Mouse (Mus musculus) adrenal gland, postnatal 25 days (tissue): ENCODE measurements around the gene Socs1. TPM values are rescaled to one million over a fixed set of nuclear protein-coding genes. Genes with fewer than 3 reads are reported as not detected.
A peak's percentile ranks its signal among the peaks of the same experiment; 100 is the strongest.

Experiments
- DNase-seq: peaks from one replicate; pipeline ENCODE4 v3.0.0; 2021; ENCODE audit warnings: mixed read lengths
- total RNA-seq: library from RNA; stranded (reverse); gene quantifications from 2 replicates; pipeline ENCODE4 v1.2.3, GENCODE M21; 2021

Gene Socs1
- total RNA-seq, 1 experiment from 2014 or later, result 2.9 TPM

- DNase-seq, result no peak
Measured at GRCm38 (mm10) chr16:10762569-10763180, 22.7 kb downstream of the Socs1 start.

- DNase-seq, result no peak
Measured at GRCm38 (mm10) chr16:10761182-10761581, 24.2 kb downstream of the Socs1 start.

- no peak for DNase-seq
Measured at GRCm38 (mm10) chr16:10756168-10756567, 29.2 kb downstream of the Socs1 start.

GRCm38 (mm10) chr16:10754521-10755296 lies 30.6 kb downstream of the Socs1 start:
- peak; percentile 75 for DNase-seq

- DNase-seq, result no peak
Measured at GRCm38 (mm10) chr16:10749824-10750223, 35.5 kb downstream of the Socs1 start.

- DNase-seq, result no peak
Measured at GRCm38 (mm10) chr16:10749226-10749625, 36.1 kb downstream of the Socs1 start.

- no peak for DNase-seq
Measured at GRCm38 (mm10) chr16:10741082-10741481, 44.3 kb downstream of the Socs1 start.

GRCm38 (mm10) chr16:10739854-10740398 lies 45.4 kb downstream of the Socs1 start:
- DNase-seq, result no peak

GRCm38 (mm10) chr16:10738866-10739265 lies 46.5 kb downstream of the Socs1 start:
- no peak for DNase-seq

- no peak for DNase-seq
Measured at GRCm38 (mm10) chr16:10737571-10737970, 47.8 kb downstream of the Socs1 start.

- no peak for DNase-seq
Measured at GRCm38 (mm10) chr16:10736364-10736763, 49.0 kb downstream of the Socs1 start.

GRCm38 (mm10) chr16:10735781-10736180 lies 49.6 kb downstream of the Socs1 start:
- DNase-seq, result no peak

GRCm38 (mm10) chr16:10732421-10732820 lies 52.9 kb downstream of the Socs1 start:
- no peak for DNase-seq

Other genes starting within 250 kb of the Socs1 start
- 17.8 and 21.8 TPM in 2 replicates for gene Dexi, start 242.5 kb downstream of the Socs1 start, total RNA-seq
- 42.7 and 44.2 TPM in 2 replicates for gene Clec16a, start 240.2 kb downstream of the Socs1 start, total RNA-seq
- gene Tnp2, start 3.1 kb upstream of the Socs1 start, total RNA-seq, result not detected in 2 replicates
- gene Prm3, start 5.4 kb upstream of the Socs1 start, total RNA-seq, result not detected in 2 replicates
- gene Prm2, start 10.6 kb upstream of the Socs1 start, total RNA-seq, result not detected in 2 replicates
- not detected in 2 replicates for gene Prm1, start 20.3 kb upstream of the Socs1 start, total RNA-seq
- gene Gm11172, start 27.4 kb upstream of the Socs1 start, total RNA-seq, result not detected in 2 replicates
- gene Rmi2, start 49.5 kb upstream of the Socs1 start, total RNA-seq, result 1.7 and 2.1 TPM in 2 replicates